Mouse (Mus musculus): ENCODE results near the gene Clstn3.

GRCm38 (mm10) chr6:124476796-124477195 is 12.2 kb upstream of the Clstn3 start:
- TF ChIP-seq POLR2A (IDR thresholded peaks at IDR 0.05; ENCODE audit: low read depth, low read length) (no peak), CTCF (conservative IDR thresholded peaks at IDR 0.05 in 1 of 2, IDR thresholded peaks at IDR 0.05 in 1 of 2; ENCODE audit: low read depth in 2 of 2, low read length in 2 of 2) (no peak; a peak in 1 of 4 replicates), POLR2AphosphoS2 (IDR thresholded peaks at IDR 0.05; ENCODE audit: low read depth, low read length) (no peak; the same call in 1 of the 2 replicates), HCFC1 (IDR thresholded peaks at IDR 0.05; ENCODE audit: low read depth, low read length) (no peak), JUND (conservative IDR thresholded peaks at IDR 0.05; ENCODE audit: low read depth, low read length) (no peak)

All from CH12.LX (cell line).